Mouse (Mus musculus) testis, adult 2 months (tissue): ENCODE data around the gene Arf3.

Experiments used
- CTCF ChIP-seq: fragments of 200-500 bp; IDR thresholded peaks from 2 replicates; pipeline ENCODE4 v1.5.1; 2012; ENCODE audit warnings: low read depth, mild to moderate bottlenecking, inconsistent platforms, low read length, moderate library complexity; ENCODE audit not compliant: control insufficient read depth, insufficient read depth, insufficient replicate concordance
- POLR2A ChIP-seq: fragments of 200-500 bp; IDR thresholded peaks from 2 replicates; pipeline ENCODE4 v1.6.1; 2012; ENCODE audit warnings: low read depth, mild to moderate bottlenecking, inconsistent platforms, low read length, moderate library complexity; ENCODE audit not compliant: control insufficient read depth

DNA sequence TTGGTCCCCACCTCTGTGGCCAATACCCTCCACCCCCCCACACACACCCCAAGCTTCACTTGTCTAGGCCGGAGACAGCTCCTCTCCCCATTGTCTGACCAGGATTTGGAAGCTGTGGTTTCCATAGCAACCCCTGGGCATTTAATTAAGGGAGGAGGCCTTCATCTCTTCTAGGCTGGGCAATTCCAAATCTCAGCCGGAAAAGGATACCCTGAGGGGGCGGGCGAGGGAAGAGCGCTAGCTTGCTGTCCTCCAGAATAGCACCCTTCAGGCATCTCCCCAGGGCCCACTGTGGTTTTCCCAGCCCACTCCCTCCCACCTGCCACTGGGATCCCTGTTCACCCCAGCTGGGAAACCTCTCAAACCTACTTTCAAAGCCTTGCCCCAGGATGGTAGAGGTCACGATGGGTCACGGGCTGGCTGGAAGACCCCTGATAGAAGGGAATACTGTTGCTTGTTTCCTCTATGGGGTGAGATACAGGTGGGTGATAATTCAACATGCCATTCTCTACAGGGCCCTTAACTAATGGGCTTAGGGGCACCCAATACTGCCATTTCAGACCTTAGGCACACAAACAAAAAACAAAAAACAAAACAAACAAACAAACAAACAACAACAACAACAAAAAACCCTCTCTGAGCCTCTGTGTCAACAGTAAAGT, 71.4 kb downstream of the Arf3 start:
- TF ChIP-seq CTCF: no peak
- no peak for TF ChIP-seq POLR2A
